Mouse (Mus musculus) cortical plate, adult 2 months (tissue): ENCODE data around the gene Tmem131. TPM values are rescaled to one million over a fixed set of nuclear protein-coding genes. Genes with fewer than 3 reads are reported as not detected.

ENCODE experiments used
- H3K27ac ChIP-seq: fragments of 200-500 bp; 2 replicates; pipeline ENCODE4 v1.5.1; 2012; ENCODE audit warnings: low read length, control low read depth, inconsistent platforms; ENCODE audit not compliant: insufficient read depth
- H3K4me1 ChIP-seq: fragments of 200-500 bp; 2 replicates; pipeline ENCODE4 v1.6.1; 2011; ENCODE audit warnings: low read length; ENCODE audit not compliant: control insufficient read depth, insufficient read depth
- H3K4me3 ChIP-seq: fragments of 200-500 bp; 2 replicates; pipeline ENCODE4 v1.5.1; 2011; ENCODE audit warnings: mild to moderate bottlenecking, low read length, control low read depth; ENCODE audit not compliant: insufficient read depth
- CTCF ChIP-seq: fragments of 200-500 bp; IDR thresholded peaks from 2 replicates; pipeline ENCODE4 v1.5.1; 2011; ENCODE audit warnings: mild to moderate bottlenecking, control low read depth, low read length; ENCODE audit not compliant: insufficient read depth; ENCODE audit errors: extremely low read depth
- POLR2A ChIP-seq: fragments of 200-500 bp; IDR thresholded peaks from 2 replicates; pipeline ENCODE4 v1.6.1; 2011; ENCODE audit warnings: mild to moderate bottlenecking, low read length, control low read depth; ENCODE audit not compliant: insufficient read depth; ENCODE audit errors: extremely low read depth
- polyA plus RNA-seq: library from polyadenylated mRNA; depleted of rRNA; stranded (reverse); fragments of >200 nt; gene quantifications from 2 replicates; pipeline ENCODE4 v1.2.3, GENCODE M21; 2012; rRNA removed

The Tmem131 gene
- polyA plus RNA-seq, 1 experiment, result 35.3 TPM

DNA sequence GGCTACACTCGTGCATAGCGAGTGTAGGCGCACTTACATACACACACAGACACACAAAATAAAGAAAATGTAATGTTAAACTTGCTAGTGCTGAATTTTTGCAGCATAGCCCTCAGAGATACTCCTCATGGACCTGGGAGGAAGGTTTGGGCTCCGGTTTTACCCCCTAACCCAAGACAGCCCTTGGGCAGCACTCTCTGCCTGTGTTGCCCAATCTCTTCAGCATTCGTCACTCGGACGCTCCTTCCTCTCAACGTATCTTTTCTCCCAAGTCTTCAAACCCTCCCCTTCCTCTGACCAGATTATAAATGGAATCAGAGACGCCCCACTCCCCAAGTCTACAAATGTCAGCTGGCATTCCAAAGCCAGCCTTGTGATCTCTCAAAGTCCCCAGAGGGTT lies 200.4 kb downstream of the Tmem131 start:
- TF ChIP-seq POLR2A, result no peak
- no peak for TF ChIP-seq CTCF
- Histone ChIP-seq H3K27ac (no peak overlapping the region), H3K4me1 (peaks cover 2% of the 10 kb centered on the region; the same call in 1 of the 2 replicates), H3K4me3 (no peak overlapping the region)

Other genes starting within 250 kb of the Tmem131 start
- 0.15 and 0.62 TPM in 2 replicates for gene 4933424G06Rik, start 233.5 kb downstream of the Tmem131 start, polyA plus RNA-seq
- gene Actr1b, start 229.2 kb downstream of the Tmem131 start, polyA plus RNA-seq, result 479 and 532 TPM in 2 replicates
- 2.0 and 2.2 TPM in 2 replicates for gene Zap70, start 181.9 kb downstream of the Tmem131 start, polyA plus RNA-seq
- 0.42 and 2.9 TPM in 2 replicates for gene Vwa3b, start 82.9 kb upstream of the Tmem131 start, polyA plus RNA-seq